Mouse (Mus musculus): ENCODE measurements at regions not wholly inside any gene's neighbourhood (a gene's known extent, or its start where the extent isn't known, plus 50 kb on each side); places are given as distances from the start of the nearest gene placed in this dataset.

- DNase-seq, result no peak
These were observed 1536.7 kb upstream of the Flrt2 start for GRCm38 (mm10) chr12:94155110-94155858.

DNA sequence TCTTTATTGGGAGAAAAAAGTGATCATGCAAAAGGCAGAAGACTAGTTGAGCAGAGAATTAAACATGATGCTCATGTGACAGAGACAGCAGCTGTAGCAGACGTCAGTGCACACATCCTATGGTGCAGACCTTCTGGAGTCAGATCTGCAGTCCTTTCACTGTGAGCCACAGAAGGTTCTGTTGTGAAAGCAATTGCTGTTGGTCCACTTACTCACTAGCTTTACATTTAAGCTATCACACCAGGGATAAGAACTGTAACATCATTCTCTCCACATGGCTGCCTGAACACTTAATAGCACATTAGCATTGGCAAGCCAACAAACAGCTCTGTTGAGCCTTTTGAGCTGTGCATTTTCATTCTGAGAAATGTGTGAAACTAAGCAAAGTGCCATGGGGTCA lies 1509.7 kb upstream of the Flrt2 start:
- no peak for DNase-seq

- DNase-seq, result peak; percentile 17
These were observed 1501.4 kb upstream of the Flrt2 start for GRCm38 (mm10) chr12:94190620-94191081.

DNA sequence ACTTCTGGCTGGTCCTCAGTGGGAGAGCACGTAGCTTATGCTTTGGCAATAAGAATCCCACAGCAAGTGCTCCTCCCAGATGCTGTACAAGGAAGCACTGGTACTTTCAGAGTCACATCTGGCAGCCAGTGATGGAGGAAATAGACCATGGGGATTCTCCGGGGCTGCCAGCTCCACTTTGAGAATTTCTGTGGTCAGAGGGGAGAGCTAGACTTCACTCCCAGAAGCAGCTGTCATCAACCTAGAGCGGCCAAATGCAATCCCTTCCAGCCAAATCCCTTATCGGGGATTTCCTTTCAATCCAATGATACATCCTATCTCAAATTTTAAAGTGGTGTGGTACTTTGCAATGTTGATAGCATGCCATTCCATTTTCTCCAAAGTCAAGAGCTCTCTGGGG lies 1474.1 kb upstream of the Flrt2 start:
- no peak for DNase-seq

GRCm38 (mm10) chr12:94229894-94230293 lies 1462.1 kb upstream of the Flrt2 start:
- no peak for DNase-seq

GRCm38 (mm10) chr12:94245366-94245765 lies 1446.7 kb upstream of the Flrt2 start:
- no peak for DNase-seq

DNA sequence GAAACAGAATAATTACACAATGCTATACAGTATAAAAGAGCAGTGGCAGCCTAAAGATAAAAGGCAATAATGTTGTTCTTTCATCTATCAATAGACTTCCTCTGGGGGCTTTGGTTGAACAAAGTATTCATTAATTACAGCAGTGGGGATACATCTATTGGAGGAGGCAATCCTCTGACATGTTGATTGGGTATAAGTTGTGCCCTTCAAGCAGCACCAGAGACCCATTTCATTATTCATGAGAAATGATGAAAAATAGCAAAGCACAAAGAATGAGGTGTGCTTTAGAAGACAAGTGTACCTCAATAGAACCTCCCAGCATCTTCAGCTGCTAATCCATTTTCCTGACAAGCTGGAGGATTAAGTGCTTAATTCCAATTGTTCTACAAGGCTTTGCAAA lies 1444.7 kb upstream of the Flrt2 start:
- no peak for DNase-seq

DNA sequence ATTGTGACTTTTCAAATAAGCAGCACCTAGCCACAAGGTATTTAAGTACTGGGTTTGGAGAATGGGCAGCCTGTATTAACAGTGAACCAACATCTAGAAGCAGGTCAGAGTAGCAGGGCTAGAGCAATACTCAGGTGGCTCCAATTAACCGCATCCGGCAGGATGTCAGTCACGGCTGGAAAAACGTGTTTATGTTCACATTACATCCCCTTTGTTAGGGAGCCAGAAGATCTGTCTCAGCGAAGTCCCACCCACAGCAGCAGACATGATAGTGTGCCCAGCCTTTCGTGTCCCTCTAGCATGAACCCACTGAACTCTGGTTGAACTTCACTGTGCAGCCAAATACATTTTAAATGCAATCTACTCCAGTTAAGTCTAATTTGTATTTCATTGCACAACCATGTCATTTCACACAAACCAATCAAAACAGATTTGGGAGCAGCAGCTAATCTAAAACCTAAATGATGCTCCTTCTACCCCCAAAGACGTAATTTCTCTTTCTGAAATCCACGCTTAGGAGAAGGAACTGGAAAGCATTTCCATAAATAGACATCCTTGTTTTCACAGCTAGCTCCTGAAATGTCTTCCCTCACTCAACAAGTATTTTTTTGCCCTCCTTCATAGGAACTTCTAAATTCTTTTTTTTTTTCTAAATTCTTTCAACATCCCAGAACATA lies 1438.9 kb upstream of the Flrt2 start:
- DNase-seq, result no peak

GRCm38 (mm10) chr12:94280946-94281345 lies 1411.1 kb upstream of the Flrt2 start:
- peak; percentile 2 for DNase-seq

- DNase-seq, result no peak
These were observed 1409.1 kb upstream of the Flrt2 start for GRCm38 (mm10) chr12:94282931-94283330.

DNA sequence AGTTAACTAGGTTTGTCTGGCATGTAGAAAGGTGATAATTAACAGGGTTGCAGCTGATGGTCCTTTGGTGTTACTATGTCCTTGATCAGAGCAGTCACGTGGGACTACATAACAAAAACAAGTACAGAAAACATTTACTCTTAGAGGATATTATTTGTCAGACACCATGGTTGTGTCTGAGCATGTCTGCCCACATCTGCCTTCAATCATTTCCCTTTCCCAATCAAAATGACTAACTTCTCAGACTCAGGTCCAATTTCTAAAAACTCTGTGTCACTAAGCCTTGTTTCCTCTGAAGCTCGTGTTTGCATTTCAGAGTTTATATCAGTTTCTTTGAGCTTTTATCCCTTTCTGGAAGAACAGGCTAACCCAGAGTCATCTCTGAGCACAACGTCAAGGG lies 1408.5 kb upstream of the Flrt2 start:
- no peak for DNase-seq

DNA sequence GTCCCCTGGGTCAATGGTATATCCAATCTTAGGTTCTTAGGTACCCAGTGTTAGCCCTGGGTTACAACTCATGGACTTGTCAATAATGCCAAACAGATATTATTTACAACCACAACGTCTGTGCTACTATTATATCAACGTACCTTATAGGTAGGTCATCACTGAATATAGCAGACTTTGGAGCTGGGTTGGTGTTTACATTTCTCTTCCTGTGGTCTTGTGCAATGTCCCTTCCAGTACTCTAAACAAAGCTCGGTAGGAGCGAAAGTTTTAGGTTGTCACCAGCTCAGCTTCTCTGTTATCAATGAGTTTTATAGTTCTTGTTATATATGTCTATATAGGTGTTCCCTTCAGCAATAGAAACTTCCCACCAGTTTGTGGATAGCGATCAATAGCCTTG lies 1394.2 kb upstream of the Flrt2 start:
- DNase-seq, result no peak

DNA sequence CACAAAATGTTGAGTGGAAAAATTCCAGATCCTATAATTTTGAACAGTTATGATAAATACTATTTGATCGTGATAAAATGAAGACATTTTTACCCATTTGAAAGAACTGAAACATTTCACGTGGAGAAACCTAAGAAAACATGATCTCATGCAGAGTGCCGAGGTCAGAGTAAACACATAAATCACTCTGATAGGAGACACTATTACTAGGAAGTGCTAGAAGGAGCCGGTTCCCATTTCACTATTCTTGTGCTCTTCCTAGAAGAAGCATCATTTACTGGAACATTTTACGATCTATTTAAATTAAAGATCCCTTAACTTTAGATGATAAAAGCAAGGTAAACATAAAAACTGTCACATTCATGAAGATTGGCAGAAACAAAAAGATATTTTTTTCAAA lies 1359.7 kb upstream of the Flrt2 start:
- DNase-seq, result no peak

DNA sequence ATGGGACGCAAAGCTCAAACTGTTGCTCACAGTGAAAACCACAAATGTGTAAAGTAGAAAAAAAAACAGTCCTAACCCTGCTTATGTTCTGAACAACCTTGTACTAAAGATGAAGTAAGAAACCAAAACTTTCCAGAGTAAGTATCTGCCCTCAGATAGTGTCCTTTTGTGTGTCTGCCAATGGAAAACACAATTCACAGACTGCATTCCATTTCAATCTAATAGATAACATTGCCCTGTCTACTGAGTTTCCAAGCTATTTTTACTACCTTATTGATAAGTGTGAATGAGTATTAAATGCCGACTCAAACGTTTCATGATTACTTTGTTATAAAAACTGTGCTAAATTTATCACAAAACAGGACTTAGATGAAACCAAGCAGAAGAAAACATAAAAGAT lies 1357.4 kb upstream of the Flrt2 start:
- DNase-seq, result no peak

- DNase-seq, result no peak
These were observed 1342.3 kb upstream of the Flrt2 start for GRCm38 (mm10) chr12:94349623-94350156.

DNA sequence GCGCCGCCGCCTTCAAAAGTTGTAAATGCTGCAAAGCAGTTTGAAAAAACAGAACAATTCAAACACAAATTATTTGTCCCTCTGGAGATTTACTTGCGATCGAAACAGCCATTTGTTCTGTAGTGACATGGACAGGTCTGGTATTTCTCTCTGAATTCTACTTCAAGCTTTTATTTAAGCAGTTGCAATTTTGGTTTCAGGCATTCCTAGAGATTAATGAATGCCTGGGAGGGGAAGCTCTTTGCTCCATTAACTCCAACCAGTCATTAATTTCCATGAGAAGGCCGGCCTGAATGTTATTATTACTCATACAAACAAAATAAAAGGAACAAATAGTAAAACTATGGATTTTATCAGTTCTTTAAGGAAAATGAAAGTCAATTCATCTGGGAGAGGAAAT lies 1327.8 kb upstream of the Flrt2 start:
- no peak for DNase-seq

- no peak for DNase-seq
These were observed 1292.0 kb upstream of the Flrt2 start for GRCm38 (mm10) chr12:94399991-94400390.

DNA sequence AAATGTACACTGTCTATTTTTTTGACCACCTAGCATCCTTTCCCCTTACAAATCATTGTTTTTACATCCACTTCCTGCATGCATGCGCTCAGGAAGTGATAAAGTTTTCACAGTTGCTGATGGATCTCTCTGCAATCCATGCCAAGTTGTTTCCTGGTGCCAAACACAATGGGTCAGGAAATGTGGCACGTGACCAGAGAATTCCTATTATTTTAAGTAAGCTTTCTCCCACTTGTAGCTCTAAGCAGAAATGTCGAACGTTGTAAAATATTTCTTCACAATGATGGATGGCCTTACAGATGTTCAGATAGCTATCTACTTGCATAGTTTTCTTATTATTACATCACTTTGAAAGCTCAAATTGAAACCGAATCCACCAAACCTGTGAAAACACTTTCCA lies 1271.1 kb upstream of the Flrt2 start:
- DNase-seq, result peak; percentile 2

DNA sequence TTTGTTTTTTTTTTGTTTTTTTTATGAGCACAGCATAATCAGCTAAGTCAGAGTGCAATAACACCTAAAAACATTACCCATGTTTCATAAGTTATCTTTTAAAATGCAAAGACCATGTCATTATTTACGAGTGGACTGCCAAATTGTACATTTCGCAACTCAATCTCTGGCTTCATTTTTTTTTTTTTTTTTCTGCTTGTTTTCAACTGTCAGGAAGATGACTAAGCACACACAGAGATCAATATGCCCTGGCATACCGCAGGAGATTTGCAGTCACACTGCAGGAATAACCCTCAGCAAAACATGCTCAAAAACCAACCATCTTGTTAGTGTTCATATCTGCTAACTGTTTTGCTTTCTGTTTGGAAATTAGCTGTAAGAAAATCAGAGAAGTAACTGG lies 1270.3 kb upstream of the Flrt2 start:
- no peak for DNase-seq

GRCm38 (mm10) chr12:94424340-94424981 lies 1267.6 kb upstream of the Flrt2 start:
- no peak for DNase-seq

DNA sequence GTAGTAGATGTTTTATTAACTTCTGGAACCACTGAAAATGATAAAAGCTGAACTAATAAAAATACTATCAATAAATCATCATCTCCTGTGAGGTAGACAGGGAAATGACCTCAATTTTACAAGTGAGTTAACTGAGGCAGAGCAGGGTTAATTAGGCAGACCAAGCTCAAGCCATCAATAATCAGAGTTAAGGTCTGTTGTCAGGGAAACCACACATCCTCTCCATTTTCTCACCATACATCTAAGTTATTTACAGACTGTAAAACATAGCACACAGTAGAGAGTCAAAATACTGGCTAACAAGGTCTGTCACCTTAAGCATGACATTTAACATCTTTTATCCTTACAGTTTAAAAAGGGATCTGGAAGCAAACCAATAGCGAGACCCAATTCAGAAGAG lies 1242.5 kb upstream of the Flrt2 start:
- DNase-seq, result no peak

DNA sequence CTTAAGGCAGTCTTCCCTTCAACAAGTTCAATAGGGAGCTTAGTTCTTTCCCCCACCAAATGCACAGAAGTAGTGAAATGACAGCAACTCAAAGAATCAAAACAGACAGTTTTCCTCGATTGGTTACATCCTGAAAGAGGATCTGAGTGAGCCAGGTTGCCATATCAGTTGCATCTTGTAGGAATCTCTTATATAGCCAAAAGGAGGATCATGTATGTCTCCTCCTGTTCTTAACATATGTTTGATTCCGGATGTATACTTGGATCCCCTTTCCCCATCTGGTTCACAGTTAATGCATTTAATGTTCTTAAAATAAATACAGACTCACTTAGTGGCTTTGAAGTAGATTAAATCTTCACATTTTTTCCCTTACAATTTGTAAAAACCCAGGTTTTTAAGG lies 1224.0 kb upstream of the Flrt2 start:
- DNase-seq, result no peak

- no peak for DNase-seq
These were observed 1223.4 kb upstream of the Flrt2 start for GRCm38 (mm10) chr12:94468609-94469008.

DNA sequence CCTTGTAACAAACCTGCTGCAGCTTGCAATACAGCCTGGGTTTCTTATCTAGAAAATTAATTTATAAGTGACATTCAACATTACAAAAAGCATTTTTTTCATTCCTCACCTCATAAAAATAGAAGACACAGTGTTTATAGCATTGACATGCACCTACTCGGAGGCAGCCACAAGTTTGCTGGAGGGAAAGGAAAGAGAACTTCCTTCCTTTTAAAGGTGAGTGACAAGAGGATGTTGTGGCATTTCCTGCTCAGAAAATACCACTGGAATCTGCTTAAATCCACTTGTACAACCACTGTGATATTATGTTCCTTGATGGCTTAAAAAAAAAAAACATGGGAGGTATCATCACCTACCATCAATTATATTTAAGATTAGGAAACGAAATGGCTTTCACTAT lies 1222.2 kb upstream of the Flrt2 start:
- no peak for DNase-seq
